Mouse (Mus musculus): ENCODE measurements around the gene Hist1h2bn. TPM values are rescaled to one million over a fixed set of nuclear protein-coding genes. Genes with fewer than 3 reads are reported as not detected.
A peak's percentile ranks its signal among the peaks of the same experiment; 100 is the strongest.
"Not testable (repeated sequence)": the region's sequence is repeated elsewhere in the genome, so short reads cannot be mapped to it uniquely, and the experiment has no call there.

Gene Hist1h2bn
- 5.8 and 7.8 TPM in 2 replicates for polyA plus RNA-seq (2015; fragmentation: Nextera tagmentation; extraction: Ambion mirVana)

GRCm38 (mm10) chr13:21753524-21754285 is at the start of gene Hist1h2bn, which contains the start of gene Hist1h2ak:
TSS of gene Hist1h2bn (plus strand) at chr13:21754123.
TSS of gene Hist1h2ak (minus strand) at chr13:21753827.
- Histone ChIP-seq H3K9ac (ENCODE audit: low read length) (peak within 1 kb of the TSS; percentile 71), H3K27ac (ENCODE audit: low read length) (peak within 1 kb of the TSS; percentile 94), H3K4me2 (ENCODE audit: low read depth, low read length) (peak within 1 kb of the TSS; percentile 70), H3K4me3 (ENCODE audit: low read length) (peak within 1 kb of the TSS; percentile 54)
- not testable (repeated sequence) for H3K9me3 ChIP-seq (ENCODE audit: control insufficient read depth, low read length); H3K36me3 ChIP-seq (ENCODE audit: control insufficient read depth, insufficient read depth, low read length); H3K27me3 ChIP-seq (ENCODE audit: control insufficient read depth, insufficient read depth, low read depth, low read length); H3K4me1 ChIP-seq (replicated peaks; ENCODE audit: control insufficient read depth, insufficient read depth, low read length)
- peak; percentile 93 for ATAC-seq (ENCODE audit: low read depth)
- WGBS: under 1% methylated on average over 40 of the region's 50 CpGs

- Histone ChIP-seq H3K9ac (ENCODE audit: low read length) (no peak overlapping the region), H3K27ac (ENCODE audit: low read length) (no peak overlapping the region), H3K4me3 (ENCODE audit: low read length) (no peak overlapping the region), H3K27me3 (ENCODE audit: control insufficient read depth, insufficient read depth, low read depth, low read length) (no peaks in the 10 kb centered on the region), H3K4me1 (replicated peaks; ENCODE audit: control insufficient read depth, insufficient read depth, low read length) (peaks cover 2% of the 10 kb centered on the region; the same call in 1 of the 2 replicates), H3K4me2 (ENCODE audit: low read depth, low read length) (no peak overlapping the region), H3K36me3 (ENCODE audit: control insufficient read depth, insufficient read depth, low read length) (no peaks in the 10 kb centered on the region), H3K9me3 (ENCODE audit: control insufficient read depth, low read length) (no peaks in the 10 kb centered on the region)
- 66% methylated on average over 4 of the region's 4 CpGs for WGBS
- ATAC-seq (ENCODE audit: low read depth): no peak
These were observed 47.3 kb upstream of the Hist1h2bn start for GRCm38 (mm10) chr13:21706669-21707068.

GRCm38 (mm10) chr13:21710031-21710711 is 43.8 kb upstream of the Hist1h2bn start:
- WGBS: under 1% methylated on average over 32 of the region's 32 CpGs
- peak overlapping the region; percentile 76 for H3K9ac ChIP-seq (ENCODE audit: low read length)
- peak overlapping the region; percentile 91 for H3K27ac ChIP-seq (ENCODE audit: low read length)
- H3K4me1 ChIP-seq (replicated peaks; ENCODE audit: control insufficient read depth, insufficient read depth, low read length): peaks cover 7% of the 10 kb centered on the region
- no peaks in the 10 kb centered on the region for H3K27me3 ChIP-seq (ENCODE audit: control insufficient read depth, insufficient read depth, low read depth, low read length)
- no peaks in the 10 kb centered on the region for H3K36me3 ChIP-seq (ENCODE audit: control insufficient read depth, insufficient read depth, low read length)
- peak overlapping the region; percentile 78 for H3K4me3 ChIP-seq (ENCODE audit: low read length)
- peak overlapping the region; percentile 48 for H3K4me2 ChIP-seq (ENCODE audit: low read depth, low read length)
- no peaks in the 10 kb centered on the region for H3K9me3 ChIP-seq (ENCODE audit: control insufficient read depth, low read length)
- ATAC-seq (ENCODE audit: low read depth): peak; percentile 82

GRCm38 (mm10) chr13:21710821-21711525 is 43.0 kb upstream of the Hist1h2bn start:
- Histone ChIP-seq H3K9ac (ENCODE audit: low read length) (peak overlapping the region; percentile 51), H3K4me1 (replicated peaks; ENCODE audit: control insufficient read depth, insufficient read depth, low read length) (peaks cover 11% of the 10 kb centered on the region), H3K4me3 (ENCODE audit: low read length) (peak overlapping the region; percentile 60), H3K36me3 (ENCODE audit: control insufficient read depth, insufficient read depth, low read length) (no peaks in the 10 kb centered on the region), H3K9me3 (ENCODE audit: control insufficient read depth, low read length) (no peaks in the 10 kb centered on the region), H3K27me3 (ENCODE audit: control insufficient read depth, insufficient read depth, low read depth, low read length) (no peaks in the 10 kb centered on the region), H3K27ac (ENCODE audit: low read length) (0 out of 2 replicates have a peak overlapping the region, but pooled peaks have one; percentile 37), H3K4me2 (ENCODE audit: low read depth, low read length) (peak overlapping the region; percentile 78)
- WGBS: 1% methylated on average over 22 of the region's 22 CpGs
- ATAC-seq (ENCODE audit: low read depth): peak; percentile 78

- H3K36me3 ChIP-seq (ENCODE audit: control insufficient read depth, insufficient read depth, low read length): no peaks in the 10 kb centered on the region
- H3K9ac ChIP-seq (ENCODE audit: low read length): peak overlapping the region; percentile 51
- H3K4me2 ChIP-seq (ENCODE audit: low read depth, low read length): peak overlapping the region; percentile 78
- ATAC-seq (ENCODE audit: low read depth): no peak
- 25% methylated on average over 4 of the region's 4 CpGs for WGBS
- no peaks in the 10 kb centered on the region for H3K9me3 ChIP-seq (ENCODE audit: control insufficient read depth, low read length)
- H3K27ac ChIP-seq (ENCODE audit: low read length): no peak overlapping the region
- no peaks in the 10 kb centered on the region for H3K27me3 ChIP-seq (ENCODE audit: control insufficient read depth, insufficient read depth, low read depth, low read length)
- H3K4me3 ChIP-seq (ENCODE audit: low read length): peak overlapping the region; percentile 60
- peaks cover 11% of the 10 kb centered on the region for H3K4me1 ChIP-seq (replicated peaks; ENCODE audit: control insufficient read depth, insufficient read depth, low read length)
These were observed 42.2 kb upstream of the Hist1h2bn start for GRCm38 (mm10) chr13:21711698-21712097.

- ATAC-seq (ENCODE audit: low read depth): no peak
- H3K9me3 ChIP-seq (ENCODE audit: control insufficient read depth, low read length): no peaks in the 10 kb centered on the region
- H3K9ac ChIP-seq (ENCODE audit: low read length): peak overlapping the region; percentile 72
- peak overlapping the region; percentile 59 for H3K4me2 ChIP-seq (ENCODE audit: low read depth, low read length)
- peaks cover 21% of the 10 kb centered on the region for H3K4me1 ChIP-seq (replicated peaks; ENCODE audit: control insufficient read depth, insufficient read depth, low read length)
- 0% methylated on average over 7 of the region's 7 CpGs for WGBS
- peak overlapping the region; percentile 51 for H3K4me3 ChIP-seq (ENCODE audit: low read length)
- H3K36me3 ChIP-seq (ENCODE audit: control insufficient read depth, insufficient read depth, low read length): no peaks in the 10 kb centered on the region
- no peaks in the 10 kb centered on the region for H3K27me3 ChIP-seq (ENCODE audit: control insufficient read depth, insufficient read depth, low read depth, low read length)
- H3K27ac ChIP-seq (ENCODE audit: low read length): peak overlapping the region; percentile 93
These were observed 39.2 kb upstream of the Hist1h2bn start for GRCm38 (mm10) chr13:21714725-21715124.

GRCm38 (mm10) chr13:21715131-21715863 is 38.6 kb upstream of the Hist1h2bn start:
- peaks cover 23% of the 10 kb centered on the region for H3K4me1 ChIP-seq (replicated peaks; ENCODE audit: control insufficient read depth, insufficient read depth, low read length)

GRCm38 (mm10) chr13:21715864-21716539 is 37.9 kb upstream of the Hist1h2bn start, which contains the start of the genes Hist1h2bl and Hist1h2ai:
TSS of gene Hist1h2bl (minus strand) at chr13:21716143.
TSS of gene Hist1h2ai (plus strand) at chr13:21716422.
- ATAC-seq (ENCODE audit: low read depth): peak; percentile 93
- not testable (repeated sequence) for H3K36me3 ChIP-seq (ENCODE audit: control insufficient read depth, insufficient read depth, low read length); H3K9me3 ChIP-seq (ENCODE audit: control insufficient read depth, low read length); H3K27me3 ChIP-seq (ENCODE audit: control insufficient read depth, insufficient read depth, low read depth, low read length)
- Histone ChIP-seq H3K27ac (ENCODE audit: low read length) (peak within 1 kb of the TSS; percentile 97), H3K4me3 (ENCODE audit: low read length) (peak within 1 kb of the TSS; percentile 55), H3K9ac (ENCODE audit: low read length) (peak within 1 kb of the TSS; percentile 74), H3K4me2 (ENCODE audit: low read depth, low read length) (peak within 1 kb of the TSS; percentile 85), H3K4me1 (replicated peaks; ENCODE audit: control insufficient read depth, insufficient read depth, low read length) (peaks cover 28% of the 10 kb centered on the region)
- WGBS: under 1% methylated on average over 26 of the region's 50 CpGs

More at GRCm38 (mm10) chr13:21715131-21715863, 38.6 kb upstream of the Hist1h2bn start:
- Histone ChIP-seq H3K4me2 (ENCODE audit: low read depth, low read length) (peak overlapping the region; percentile 59), H3K27me3 (ENCODE audit: control insufficient read depth, insufficient read depth, low read depth, low read length) (no peaks in the 10 kb centered on the region), H3K27ac (ENCODE audit: low read length) (peak overlapping the region; percentile 93), H3K36me3 (ENCODE audit: control insufficient read depth, insufficient read depth, low read length) (no peaks in the 10 kb centered on the region), H3K4me3 (ENCODE audit: low read length) (peak overlapping the region; percentile 51), H3K9ac (ENCODE audit: low read length) (peak overlapping the region; percentile 72), H3K9me3 (ENCODE audit: control insufficient read depth, low read length) (no peaks in the 10 kb centered on the region)
- WGBS: under 1% methylated on average over 21 of the region's 22 CpGs
- ATAC-seq (ENCODE audit: low read depth): no peak
